Mouse (Mus musculus): ENCODE measurements at regions not wholly inside any gene's neighbourhood (a gene's known extent, or its start where the extent isn't known, plus 50 kb on each side); places are given as distances from the start of the nearest gene placed in this dataset.
A peak's percentile ranks its signal among the peaks of the same experiment; 100 is the strongest.

- no peaks in the 10 kb centered on the region for H3K9me3 ChIP-seq (ENCODE audit: low read length)
- no peak overlapping the region for H3K27ac ChIP-seq (ENCODE audit: low read depth)
- H3K4me2 ChIP-seq (ENCODE audit: low read depth, low read length): no peak overlapping the region
- no peak overlapping the region for H3K9ac ChIP-seq (replicated peaks)
- H3K4me3 ChIP-seq (ENCODE audit: low read depth, low read length): no peak overlapping the region
- DNase-seq (no peak), ATAC-seq (no peak)
- no peak for TF ChIP-seq CTCF (IDR thresholded peaks at IDR 0.05; ENCODE audit: low read depth)
- no peaks in the 10 kb centered on the region for H3K27me3 ChIP-seq (ENCODE audit: insufficient read depth, low read length)
- no peaks in the 10 kb centered on the region for H3K36me3 ChIP-seq (replicated peaks; ENCODE audit: insufficient read depth, low read length)
- WGBS (ENCODE audit: insufficient replicate concordance): 46% methylated on average over 5 of the region's 5 CpGs
- H3K4me1 ChIP-seq (ENCODE audit: insufficient read depth): no peaks in the 10 kb centered on the region
These were observed 58.3 kb upstream of the N6amt1 start for GRCm38 (mm10) chr16:87295727-87296126.

GRCm38 (mm10) chr16:87292826-87293225 is 61.2 kb upstream of the N6amt1 start:
- WGBS (ENCODE audit: insufficient replicate concordance): 80% methylated on average over 1 of the region's 1 CpGs
- ATAC-seq: no peak
- no peak overlapping the region for H3K27ac ChIP-seq (ENCODE audit: low read depth)
- no peak overlapping the region for H3K9ac ChIP-seq (replicated peaks)
- TF ChIP-seq CTCF (IDR thresholded peaks at IDR 0.05; ENCODE audit: low read depth) (no peak), EP300 (IDR thresholded peaks at IDR 0.05; ENCODE audit: low read depth) (no peak)
- no peaks in the 10 kb centered on the region for H3K27me3 ChIP-seq (ENCODE audit: insufficient read depth, low read length)
- no peak overlapping the region for H3K4me3 ChIP-seq (ENCODE audit: low read depth, low read length)
- H3K9me3 ChIP-seq (ENCODE audit: low read length): no peaks in the 10 kb centered on the region
- no peak for DNase-seq
- H3K4me1 ChIP-seq (ENCODE audit: insufficient read depth): no peaks in the 10 kb centered on the region
- no peaks in the 10 kb centered on the region for H3K36me3 ChIP-seq (replicated peaks; ENCODE audit: insufficient read depth, low read length)
- no peak overlapping the region for H3K4me2 ChIP-seq (ENCODE audit: low read depth, low read length)

- Histone ChIP-seq H3K9me3 (ENCODE audit: low read length) (no peaks in the 10 kb centered on the region), H3K9ac (replicated peaks) (no peak overlapping the region), H3K4me3 (ENCODE audit: low read depth, low read length) (no peak overlapping the region), H3K4me2 (ENCODE audit: low read depth, low read length) (no peak overlapping the region), H3K36me3 (replicated peaks; ENCODE audit: insufficient read depth, low read length) (no peaks in the 10 kb centered on the region), H3K27ac (ENCODE audit: low read depth) (no peak overlapping the region), H3K4me1 (ENCODE audit: insufficient read depth) (no peaks in the 10 kb centered on the region), H3K27me3 (ENCODE audit: insufficient read depth, low read length) (no peaks in the 10 kb centered on the region)
- DNase-seq (no peak), ATAC-seq (no peak)
- TF ChIP-seq EP300 (IDR thresholded peaks at IDR 0.05; ENCODE audit: low read depth) (no peak), CTCF (IDR thresholded peaks at IDR 0.05; ENCODE audit: low read depth) (no peak)
- WGBS (ENCODE audit: insufficient replicate concordance): 69% methylated on average over 2 of the region's 2 CpGs
These were observed 62.3 kb upstream of the N6amt1 start for GRCm38 (mm10) chr16:87291716-87292115.

- Histone ChIP-seq H3K9me3 (ENCODE audit: low read length) (no peaks in the 10 kb centered on the region), H3K27ac (ENCODE audit: low read depth) (no peak overlapping the region), H3K36me3 (replicated peaks; ENCODE audit: insufficient read depth, low read length) (no peaks in the 10 kb centered on the region), H3K9ac (replicated peaks) (no peak overlapping the region), H3K4me2 (ENCODE audit: low read depth, low read length) (no peak overlapping the region), H3K27me3 (ENCODE audit: insufficient read depth, low read length) (no peaks in the 10 kb centered on the region), H3K4me3 (ENCODE audit: low read depth, low read length) (no peak overlapping the region), H3K4me1 (ENCODE audit: insufficient read depth) (no peaks in the 10 kb centered on the region)
- no peak for TF ChIP-seq CTCF (IDR thresholded peaks at IDR 0.05; ENCODE audit: low read depth)
- TF ChIP-seq EP300 (IDR thresholded peaks at IDR 0.05; ENCODE audit: low read depth): no peak
- DNase-seq (no peak), ATAC-seq (no peak)
- WGBS (ENCODE audit: insufficient replicate concordance): 75% methylated on average over 2 of the region's 2 CpGs
These were observed 68.3 kb upstream of the N6amt1 start for GRCm38 (mm10) chr16:87285639-87286038.

GRCm38 (mm10) chr16:87284835-87285510 is 69.0 kb upstream of the N6amt1 start:
- no peak; the same call in 1 of the 2 replicates for ATAC-seq
- WGBS (ENCODE audit: insufficient replicate concordance): 35% methylated on average over 7 of the region's 7 CpGs
- Histone ChIP-seq H3K4me2 (ENCODE audit: low read depth, low read length) (no peak overlapping the region), H3K4me1 (ENCODE audit: insufficient read depth) (no peaks in the 10 kb centered on the region), H3K9ac (replicated peaks) (no peak overlapping the region), H3K9me3 (ENCODE audit: low read length) (no peaks in the 10 kb centered on the region), H3K36me3 (replicated peaks; ENCODE audit: insufficient read depth, low read length) (no peaks in the 10 kb centered on the region), H3K4me3 (ENCODE audit: low read depth, low read length) (no peak overlapping the region), H3K27ac (ENCODE audit: low read depth) (no peak overlapping the region), H3K27me3 (ENCODE audit: insufficient read depth, low read length) (no peaks in the 10 kb centered on the region)
- no peak for TF ChIP-seq EP300 (IDR thresholded peaks at IDR 0.05; ENCODE audit: low read depth)
- TF ChIP-seq CTCF (IDR thresholded peaks at IDR 0.05; ENCODE audit: low read depth): peak; percentile 73
- no peak for DNase-seq

- H3K4me1 ChIP-seq (ENCODE audit: insufficient read depth): no peaks in the 10 kb centered on the region
- no peak for ATAC-seq
- H3K4me2 ChIP-seq (ENCODE audit: low read depth, low read length): no peak overlapping the region
- no peak for DNase-seq
- no peak overlapping the region for H3K27ac ChIP-seq (ENCODE audit: low read depth)
- no peak overlapping the region for H3K4me3 ChIP-seq (ENCODE audit: low read depth, low read length)
- TF ChIP-seq EP300 (IDR thresholded peaks at IDR 0.05; ENCODE audit: low read depth) (no peak), CTCF (IDR thresholded peaks at IDR 0.05; ENCODE audit: low read depth) (no peak)
- H3K27me3 ChIP-seq (ENCODE audit: insufficient read depth, low read length): no peaks in the 10 kb centered on the region
- H3K9ac ChIP-seq (replicated peaks): no peak overlapping the region
- H3K9me3 ChIP-seq (ENCODE audit: low read length): no peaks in the 10 kb centered on the region
- H3K36me3 ChIP-seq (replicated peaks; ENCODE audit: insufficient read depth, low read length): no peaks in the 10 kb centered on the region
- WGBS (ENCODE audit: insufficient replicate concordance): 68% methylated on average over 1 of the region's 1 CpGs
These were observed 75.5 kb upstream of the N6amt1 start for GRCm38 (mm10) chr16:87278518-87278917.

- no peaks in the 10 kb centered on the region for H3K27me3 ChIP-seq (ENCODE audit: insufficient read depth, low read length)
- no peaks in the 10 kb centered on the region for H3K36me3 ChIP-seq (replicated peaks; ENCODE audit: insufficient read depth, low read length)
- no peak for TF ChIP-seq CTCF (IDR thresholded peaks at IDR 0.05; ENCODE audit: low read depth)
- no peak for TF ChIP-seq EP300 (IDR thresholded peaks at IDR 0.05; ENCODE audit: low read depth)
- no peak overlapping the region for H3K9ac ChIP-seq (replicated peaks)
- no peak for ATAC-seq
- H3K4me2 ChIP-seq (ENCODE audit: low read depth, low read length): no peak overlapping the region
- H3K4me3 ChIP-seq (ENCODE audit: low read depth, low read length): no peak overlapping the region
- no peaks in the 10 kb centered on the region for H3K9me3 ChIP-seq (ENCODE audit: low read length)
- no peaks in the 10 kb centered on the region for H3K4me1 ChIP-seq (ENCODE audit: insufficient read depth)
- no peak for DNase-seq
- H3K27ac ChIP-seq (ENCODE audit: low read depth): no peak overlapping the region
- 78% methylated on average over 5 of the region's 5 CpGs for WGBS (ENCODE audit: insufficient replicate concordance)
These were observed 81.6 kb upstream of the N6amt1 start for GRCm38 (mm10) chr16:87272363-87272762.

Measured in liver, postnatal 0 days (tissue).